Mouse (Mus musculus) kidney, postnatal 25 days (tissue): Measurements from ENCODE around the gene Erg.

Experiments used
- DNase-seq, 2 experiments: peaks; one replicate each; pipeline ENCODE4 v3.0.0; 2021; ENCODE audit warnings: mixed read lengths in 2 of 2

Gene Erg

GRCm38 (mm10) chr16:95584751-95585528 is 1.5 kb downstream of the Erg start:
- DNase-seq: no peak

GRCm38 (mm10) chr16:95579289-95579688 is 7.1 kb downstream of the Erg start:
- DNase-seq: no peak

GRCm38 (mm10) chr16:95573163-95573562 is 13.2 kb downstream of the Erg start:
- no peak for DNase-seq

GRCm38 (mm10) chr16:95570616-95571015 is 15.8 kb downstream of the Erg start:
- peak in 1 of 2 experiments; percentile 61 for DNase-seq

- no peak for DNase-seq
These were observed 29.6 kb downstream of the Erg start for GRCm38 (mm10) chr16:95556834-95557233.

GRCm38 (mm10) chr16:95553136-95553535 is 33.3 kb downstream of the Erg start:
- DNase-seq: no peak

- no peak for DNase-seq
These were observed 33.9 kb downstream of the Erg start for GRCm38 (mm10) chr16:95552495-95552894.

- DNase-seq: no peak
These were observed 35.9 kb downstream of the Erg start for GRCm38 (mm10) chr16:95550496-95550895.

GRCm38 (mm10) chr16:95544753-95545152 is 41.6 kb downstream of the Erg start:
- no peak for DNase-seq

GRCm38 (mm10) chr16:95543471-95543870 is 42.9 kb downstream of the Erg start:
- DNase-seq: no peak

GRCm38 (mm10) chr16:95535151-95535550 is 51.2 kb downstream of the Erg start:
- DNase-seq: peak; percentile 25 to 53

GRCm38 (mm10) chr16:95532387-95533077 is 53.9 kb downstream of the Erg start:
- DNase-seq: no peak

- DNase-seq: no peak
These were observed 58.8 kb downstream of the Erg start for GRCm38 (mm10) chr16:95527561-95527960.

- no peak for DNase-seq
These were observed 66.9 kb downstream of the Erg start for GRCm38 (mm10) chr16:95519520-95519919.

- DNase-seq: no peak
These were observed 80.3 kb downstream of the Erg start for GRCm38 (mm10) chr16:95506051-95506450.

GRCm38 (mm10) chr16:95496582-95497300 is 89.7 kb downstream of the Erg start:
- no peak for DNase-seq

GRCm38 (mm10) chr16:95494108-95494507 is 92.3 kb downstream of the Erg start:
- DNase-seq: no peak

- no peak for DNase-seq
These were observed 93.1 kb downstream of the Erg start for GRCm38 (mm10) chr16:95493336-95493735.

GRCm38 (mm10) chr16:95492146-95492545 is 94.2 kb downstream of the Erg start:
- no peak for DNase-seq

- no peak for DNase-seq
These were observed 96.0 kb downstream of the Erg start for GRCm38 (mm10) chr16:95490386-95490785.

- DNase-seq: no peak
These were observed 98.6 kb downstream of the Erg start for GRCm38 (mm10) chr16:95487606-95488351.

GRCm38 (mm10) chr16:95481176-95481575 is 105.2 kb downstream of the Erg start:
- DNase-seq: no peak

GRCm38 (mm10) chr16:95478558-95478957 is 107.8 kb downstream of the Erg start:
- no peak for DNase-seq
